Mouse (Mus musculus) ES-E14 (cell line): ENCODE data around the gene Smarcc1. TPM values are rescaled to one million over a fixed set of nuclear protein-coding genes. Genes with fewer than 3 reads are reported as not detected.

Experiments used
- DNase-seq: peaks from one replicate; pipeline ENCODE4 v3.0.0-alpha.2; 2013; ENCODE audit warnings: low read depth, low spot score
- H3K27ac ChIP-seq: 2 replicates; pipeline ENCODE4 v1.5.1; 2012; ENCODE audit warnings: low read depth, mild to moderate bottlenecking, low read length, moderate library complexity, mixed read lengths; ENCODE audit not compliant: poor library complexity, insufficient read depth, severe bottlenecking
- H3K36me3 ChIP-seq: 2 replicates; pipeline ENCODE4 v1.6.1; 2012; ENCODE audit warnings: mild to moderate bottlenecking, low read length, moderate library complexity, mixed read lengths; ENCODE audit not compliant: control insufficient read depth, poor library complexity, insufficient read depth, severe bottlenecking
- H3K4me1 ChIP-seq, 2 experiments: fragments of 150-350 bp in 1 of 2; sonication (generic) in 1 of 2; 2 replicates each; pipeline ENCODE4 v1.6.1; 2012; ENCODE audit warnings: low read length in 2 of 2, mild to moderate bottlenecking in 1 of 2, mixed read lengths in 1 of 2; ENCODE audit not compliant: control insufficient read depth in 2 of 2, insufficient read depth in 2 of 2, poor library complexity in 1 of 2
- H3K4me3 ChIP-seq, 2 experiments: fragments of 150-350 bp in 1 of 2; sonication (generic) in 1 of 2; 2 replicates each; pipeline ENCODE4 v1.5.1; 2012; ENCODE audit warnings: low read length in 2 of 2, low read depth in 1 of 2, mild to moderate bottlenecking in 1 of 2, mixed read lengths in 1 of 2; ENCODE audit not compliant: insufficient read depth in 1 of 2, poor library complexity in 1 of 2, severe bottlenecking in 1 of 2
- H3K9ac ChIP-seq: 2 replicates; pipeline ENCODE4 v1.6.1; 2012; ENCODE audit warnings: low read depth, mild to moderate bottlenecking, low read length, mixed read lengths; ENCODE audit not compliant: poor library complexity, insufficient read depth, severe bottlenecking
- H3K9me3 ChIP-seq: fragments of 150-350 bp; sonication (generic); 2 replicates; pipeline ENCODE4 v1.6.1; 2012; ENCODE audit warnings: low read depth, mild to moderate bottlenecking, low read length; ENCODE audit not compliant: control insufficient read depth, insufficient read depth
- CHD2 ChIP-seq: IDR thresholded peaks from 2 replicates; pipeline ENCODE4 v1.6.1; 2014; ENCODE audit warnings: mild to moderate bottlenecking, low read depth, low read length, inconsistent platforms
- HCFC1 ChIP-seq: IDR thresholded peaks from 2 replicates; pipeline ENCODE4 v1.6.1; 2012; ENCODE audit warnings: low read length, inconsistent platforms, borderline replicate concordance; ENCODE audit not compliant: insufficient read depth
- MAFK ChIP-seq: IDR thresholded peaks from 2 replicates; pipeline ENCODE4 v1.6.1; 2014; ENCODE audit warnings: mild to moderate bottlenecking, low read depth, low read length, inconsistent platforms; ENCODE audit not compliant: insufficient read depth
- ZC3H11A ChIP-seq: IDR thresholded peaks from 2 replicates; pipeline ENCODE4 v1.6.1; 2012; ENCODE audit warnings: low read depth, mild to moderate bottlenecking, inconsistent platforms, low read length, borderline replicate concordance
- ZNF384 ChIP-seq: IDR thresholded peaks from 2 replicates; pipeline ENCODE4 v1.6.1; 2012; ENCODE audit warnings: low read depth, low read length, inconsistent platforms
- in situ Hi-C, 2 experiments: fragments of 600-800 bp; cut with MboI; formaldehyde crosslinking; loops; one replicate each; pipeline ENCODE4 v1.15.1; 2025; ENCODE audit warnings: low sequenced_read_pairs in 2 of 2, inconsistent platforms in 1 of 2; ENCODE audit not compliant: unreplicated experiment in 2 of 2
- total RNA-seq: library from RNA; depleted of rRNA; stranded (reverse); fragments of 300-350 nt; gene quantifications from 2 replicates; pipeline ENCODE4 v1.2.3, GENCODE M21; 2012

Gene Smarcc1
- total RNA-seq, 1 experiment: 64.3 TPM

GRCm38 (mm10) chr9:110259118-110259517 is 141.6 kb downstream of the Smarcc1 start:
- TF ChIP-seq CHD2: no peak
- no peak for TF ChIP-seq HCFC1
- no peak for TF ChIP-seq ZC3H11A
- TF ChIP-seq ZNF384: no peak
- no peak for TF ChIP-seq MAFK
- Histone ChIP-seq H3K4me3 (no peak overlapping the region), H3K4me1 (no peaks in the 10 kb centered on the region), H3K27ac (no peak overlapping the region), H3K36me3 (no peaks in the 10 kb centered on the region), H3K9me3 (no peaks in the 10 kb centered on the region), H3K9ac (no peak overlapping the region)
- no peak for DNase-seq
- in situ Hi-C loops: no loop called here

- DNase-seq: no peak
- Histone ChIP-seq H3K9ac (no peak overlapping the region), H3K4me3 (no peak overlapping the region), H3K9me3 (no peaks in the 10 kb centered on the region), H3K4me1 (peaks cover 0 to 3% of the 10 kb centered on the region in 2 experiments; a peak in 1 of 4 replicates), H3K36me3 (no peaks in the 10 kb centered on the region), H3K27ac (no peak overlapping the region)
- in situ Hi-C loops: no loop called here
- TF ChIP-seq MAFK (no peak), CHD2 (no peak), ZC3H11A (no peak), ZNF384 (no peak), HCFC1 (no peak)
Observed at GRCm38 (mm10) chr9:110263181-110263580, 145.7 kb downstream of the Smarcc1 start.

DNA sequence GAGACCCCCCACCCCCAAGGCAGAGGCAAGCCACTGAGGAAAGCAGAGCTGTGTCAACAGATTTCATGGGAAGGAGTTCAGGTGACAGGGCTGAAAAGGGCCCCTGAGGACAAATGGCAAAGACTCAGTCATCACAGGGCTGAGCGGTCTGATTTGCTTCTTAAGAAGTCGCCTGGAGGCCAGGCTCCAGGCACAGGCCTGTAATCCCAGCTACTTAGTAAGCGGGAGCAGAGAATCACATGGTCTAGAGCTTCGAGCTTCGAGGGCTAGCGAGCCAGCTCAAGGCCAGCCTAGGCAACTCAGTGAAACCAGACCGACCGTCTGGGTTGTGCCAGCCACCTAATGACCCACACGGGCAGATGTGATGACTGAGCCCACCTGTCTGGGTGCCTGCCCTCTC is 147.5 kb downstream of the Smarcc1 start:
- H3K9ac ChIP-seq: no peak overlapping the region
- H3K27ac ChIP-seq: no peak overlapping the region
- no peak for DNase-seq
- peaks cover 0 to 3% of the 10 kb centered on the region in 2 experiments; a peak in 1 of 4 replicates for H3K4me1 ChIP-seq
- TF ChIP-seq MAFK (no peak), HCFC1 (no peak), ZNF384 (no peak), ZC3H11A (no peak), CHD2 (no peak)
- H3K4me3 ChIP-seq: no peak overlapping the region
- in situ Hi-C loops: no loop called here
- no peaks in the 10 kb centered on the region for H3K9me3 ChIP-seq
- no peaks in the 10 kb centered on the region for H3K36me3 ChIP-seq

DNA sequence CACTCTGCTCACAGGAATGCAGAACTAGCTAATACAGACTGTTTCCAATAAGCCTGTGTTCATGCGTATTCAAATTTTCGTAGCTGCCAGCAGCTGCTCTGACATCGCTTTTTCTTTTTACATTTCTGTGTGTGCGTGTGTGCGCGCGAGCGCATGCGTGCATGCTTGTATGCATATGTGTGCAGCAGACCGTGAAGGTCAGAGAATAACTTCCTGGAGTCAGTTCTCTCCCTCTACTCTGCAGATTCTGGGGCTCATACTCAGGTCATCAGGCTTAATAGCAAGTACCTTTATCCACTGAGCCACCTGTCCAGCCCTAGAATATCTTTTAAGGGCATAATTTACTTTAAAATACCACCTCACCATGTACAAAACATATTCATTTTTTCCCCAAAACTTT is 150.9 kb downstream of the Smarcc1 start:
- H3K4me3 ChIP-seq: no peak overlapping the region
- TF ChIP-seq ZNF384 (no peak), MAFK (no peak), CHD2 (no peak), HCFC1 (no peak), ZC3H11A (no peak)
- H3K9me3 ChIP-seq: no peaks in the 10 kb centered on the region
- in situ Hi-C loops: no loop called here
- H3K9ac ChIP-seq: no peak overlapping the region
- no peak overlapping the region for H3K27ac ChIP-seq
- no peak for DNase-seq
- peaks cover 0 to 3% of the 10 kb centered on the region in 2 experiments; a peak in 1 of 4 replicates for H3K4me1 ChIP-seq
- no peaks in the 10 kb centered on the region for H3K36me3 ChIP-seq

DNA sequence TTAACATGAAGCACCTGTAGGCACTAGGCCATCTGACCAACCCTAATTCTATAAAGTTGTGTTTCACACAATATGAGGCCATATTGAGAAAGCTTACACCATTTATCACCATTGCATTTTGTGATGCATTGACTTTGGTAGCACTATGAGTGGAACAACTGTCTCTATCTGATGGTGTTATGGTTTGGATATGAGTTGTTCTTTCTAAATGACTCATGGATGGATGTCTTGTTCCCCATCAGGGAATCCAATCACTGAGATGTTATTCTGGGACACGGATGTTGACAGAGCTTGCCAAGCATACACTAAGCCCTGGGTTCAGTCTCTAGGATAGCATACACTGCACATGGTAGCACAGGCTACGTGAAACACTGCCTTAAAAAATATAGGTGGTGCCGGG is 154.8 kb downstream of the Smarcc1 start:
- DNase-seq: no peak
- no peak for TF ChIP-seq CHD2
- no peak for TF ChIP-seq MAFK
- no peak for TF ChIP-seq ZC3H11A
- TF ChIP-seq HCFC1: no peak
- TF ChIP-seq ZNF384: no peak
- peaks cover 0 to 2% of the 10 kb centered on the region in 2 experiments; a peak in 1 of 4 replicates for H3K4me1 ChIP-seq
- H3K4me3 ChIP-seq: no peak overlapping the region
- no peaks in the 10 kb centered on the region for H3K9me3 ChIP-seq
- in situ Hi-C loops: no loop called here
- H3K36me3 ChIP-seq: no peaks in the 10 kb centered on the region
- H3K9ac ChIP-seq: no peak overlapping the region
- H3K27ac ChIP-seq: no peak overlapping the region
